Mouse (Mus musculus) C2C12 (cell line): ENCODE data around the gene Rap1gds1.

Experiments used
- CEBPB ChIP-seq: IDR thresholded peaks from one replicate; pipeline ENCODE4 v1.6.1; 2011; ENCODE audit warnings: low read depth, mild to moderate bottlenecking, control low read depth, moderate library complexity
- CTCF ChIP-seq: IDR thresholded peaks from one replicate; pipeline ENCODE4 v1.5.1; 2011; ENCODE audit not compliant: control insufficient read depth, insufficient read depth, insufficient read length
- FOSL1 ChIP-seq: IDR thresholded peaks from one replicate; pipeline ENCODE4 v1.8.0; 2011; ENCODE audit warnings: mild to moderate bottlenecking, low read length; ENCODE audit not compliant: poor library complexity, insufficient read depth, severe bottlenecking
- MAX ChIP-seq: IDR thresholded peaks from one replicate; pipeline ENCODE4 v1.6.1; 2011; ENCODE audit warnings: mild to moderate bottlenecking, control low read depth
- MYOD1 ChIP-seq: IDR thresholded peaks from one replicate; pipeline ENCODE4 v1.6.1; 2011; ENCODE audit warnings: low read depth; ENCODE audit not compliant: control insufficient read depth, insufficient read length
- MYOG ChIP-seq: IDR thresholded peaks from one replicate; pipeline ENCODE4 v1.6.1; 2011; ENCODE audit not compliant: control insufficient read depth, insufficient read length; ENCODE audit errors: extremely low read depth
- USF1 ChIP-seq: IDR thresholded peaks from one replicate; pipeline ENCODE4 v1.6.1; 2011; ENCODE audit warnings: low read depth, mild to moderate bottlenecking, control low read depth, moderate library complexity

GRCm38 (mm10) chr3:139048701-139049622 lies 26.0 kb downstream of the Rap1gds1 start:
- TF ChIP-seq CTCF: no peak
- TF ChIP-seq MAX: no peak
- TF ChIP-seq MYOG: no peak
- no peak for TF ChIP-seq USF1
- TF ChIP-seq MYOD1: no peak
- TF ChIP-seq CEBPB: no peak
- no peak for TF ChIP-seq FOSL1
